Mouse (Mus musculus): Measurements from ENCODE around the gene Chpf. TPM values are rescaled to one million over a fixed set of nuclear protein-coding genes. Genes with fewer than 3 reads are reported as not detected.

Chpf gene
- total and polyA plus RNA-seq, 2 experiments from 2014 or later = 19.3 to 47.7 TPM

DNA sequence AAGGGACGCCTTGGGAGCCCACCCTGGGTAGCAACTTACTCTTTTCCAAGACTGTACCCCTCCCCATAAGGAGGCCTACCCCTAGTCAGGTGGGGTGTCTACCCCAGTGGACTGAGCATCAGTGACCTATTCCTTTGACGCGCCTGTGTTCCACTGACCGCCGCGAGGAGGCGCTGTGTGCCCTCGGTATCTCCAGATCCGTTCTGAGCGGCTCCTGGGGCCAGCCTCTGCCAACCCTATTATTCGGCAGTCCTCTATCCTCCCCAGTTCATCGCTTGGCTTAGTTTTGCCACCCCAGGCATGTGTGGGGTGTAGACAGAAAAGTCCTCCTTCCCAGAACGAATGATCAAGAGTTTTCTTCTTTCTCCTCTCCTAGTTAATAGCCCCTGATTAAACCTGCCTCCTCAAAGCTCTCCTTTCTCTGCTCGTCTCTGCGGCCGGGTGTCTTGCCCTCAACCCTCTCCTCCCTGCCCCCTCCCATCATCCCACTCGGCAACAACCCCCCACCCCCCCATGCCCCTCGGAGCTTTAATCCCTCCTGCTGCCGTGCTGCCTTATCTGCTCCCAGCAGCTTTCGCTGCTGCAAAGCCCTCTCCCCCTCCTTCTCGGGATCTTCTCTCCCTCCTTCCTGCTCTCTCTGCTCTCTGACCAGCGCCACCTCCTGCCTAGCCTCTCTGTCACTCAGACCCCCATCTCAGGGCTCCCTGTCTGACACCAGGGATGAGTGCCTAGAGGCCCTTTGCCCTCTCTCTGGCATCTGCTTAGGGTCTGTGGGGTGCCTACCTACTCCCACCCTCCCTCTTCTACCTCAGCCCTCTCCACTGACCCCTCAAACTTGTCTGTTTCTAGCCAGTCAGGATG is 33.1 kb downstream of the Chpf start:
- peak; percentile 58 for ATAC-seq (ENCODE audit: insufficient read depth, low read depth)
- 1% methylated on average over 22 of the region's 22 CpGs for WGBS

DNA sequence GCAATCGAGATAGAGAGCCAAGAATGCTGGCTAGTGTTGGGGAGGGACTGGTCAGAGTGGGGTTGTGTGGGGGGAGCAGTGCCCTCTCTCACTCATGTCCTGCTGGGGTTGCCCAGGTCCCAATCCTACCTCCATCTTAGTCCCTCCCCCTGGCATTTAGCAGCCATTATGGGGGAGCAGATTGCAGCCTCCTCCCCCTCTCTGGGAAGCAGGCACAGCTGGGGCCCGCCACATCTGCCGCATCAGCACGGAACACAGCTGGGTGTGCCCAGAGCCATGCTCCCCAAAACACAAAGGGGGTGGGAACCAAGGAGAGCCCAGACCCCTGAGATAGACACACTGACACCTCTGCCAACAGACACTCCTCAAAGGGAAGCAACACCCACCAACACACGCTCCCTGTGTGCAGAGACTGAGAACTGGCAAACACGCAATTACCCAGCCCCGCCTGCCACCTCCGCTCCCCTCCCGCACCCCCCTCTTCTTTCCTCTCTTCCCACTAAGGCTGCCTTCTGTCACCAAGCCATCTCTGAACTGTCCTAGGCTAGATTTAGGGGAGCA is 33.9 kb downstream of the Chpf start:
- Histone ChIP-seq H3K9ac (replicated peaks; ENCODE audit: low read depth, low read length) (no peak overlapping the region), H3K4me3 (ENCODE audit: low read depth, low read length) (no peak overlapping the region), H3K27me3 (ENCODE audit: control insufficient read depth, insufficient read depth, low read length) (peaks cover 46% of the 10 kb centered on the region), H3K36me3 (replicated peaks; ENCODE audit: control insufficient read depth, insufficient read depth, low read length) (peaks cover 8% of the 10 kb centered on the region; the same call in 1 of the 2 replicates), H3K27ac (ENCODE audit: low read depth) (no peak overlapping the region), H3K4me2 (ENCODE audit: low read depth, low read length) (no peak overlapping the region), H3K9me3 (replicated peaks; ENCODE audit: control insufficient read depth, low read length) (no peaks in the 10 kb centered on the region), H3K4me1 (ENCODE audit: control insufficient read depth, insufficient read depth) (peaks cover 22% of the 10 kb centered on the region)
- DNase-seq (ENCODE audit: low spot score) (no peak), ATAC-seq (ENCODE audit: insufficient read depth, low read depth) (no peak)
- TF ChIP-seq EP300 (IDR thresholded peaks at IDR 0.05; ENCODE audit: low read depth) (no peak), CTCF (IDR thresholded peaks at IDR 0.05; ENCODE audit: low read depth) (no peak)
- WGBS = 14% methylated on average over 9 of the region's 9 CpGs

More for the DNA sequence above, 33.1 kb downstream of the Chpf start:
- peak overlapping the region; percentile 24; the same call in 1 of the 2 replicates for H3K4me3 ChIP-seq (ENCODE audit: low read depth, low read length)
- peaks cover 22% of the 10 kb centered on the region for H3K4me1 ChIP-seq (ENCODE audit: control insufficient read depth, insufficient read depth)
- peak overlapping the region; percentile 51 for H3K4me2 ChIP-seq (ENCODE audit: low read depth, low read length)
- H3K27ac ChIP-seq (ENCODE audit: low read depth) = no peak overlapping the region
- peaks cover 54% of the 10 kb centered on the region for H3K27me3 ChIP-seq (ENCODE audit: control insufficient read depth, insufficient read depth, low read length)
- H3K9me3 ChIP-seq (replicated peaks; ENCODE audit: control insufficient read depth, low read length) = no peaks in the 10 kb centered on the region
- DNase-seq (ENCODE audit: low spot score) = peak; percentile 66
- no peak overlapping the region for H3K9ac ChIP-seq (replicated peaks; ENCODE audit: low read depth, low read length)
- TF ChIP-seq EP300 (IDR thresholded peaks at IDR 0.05; ENCODE audit: low read depth) (no peak), CTCF (IDR thresholded peaks at IDR 0.05; ENCODE audit: low read depth) (peak; percentile 87)
- peaks cover 8% of the 10 kb centered on the region; the same call in 1 of the 2 replicates for H3K36me3 ChIP-seq (replicated peaks; ENCODE audit: control insufficient read depth, insufficient read depth, low read length)

DNA sequence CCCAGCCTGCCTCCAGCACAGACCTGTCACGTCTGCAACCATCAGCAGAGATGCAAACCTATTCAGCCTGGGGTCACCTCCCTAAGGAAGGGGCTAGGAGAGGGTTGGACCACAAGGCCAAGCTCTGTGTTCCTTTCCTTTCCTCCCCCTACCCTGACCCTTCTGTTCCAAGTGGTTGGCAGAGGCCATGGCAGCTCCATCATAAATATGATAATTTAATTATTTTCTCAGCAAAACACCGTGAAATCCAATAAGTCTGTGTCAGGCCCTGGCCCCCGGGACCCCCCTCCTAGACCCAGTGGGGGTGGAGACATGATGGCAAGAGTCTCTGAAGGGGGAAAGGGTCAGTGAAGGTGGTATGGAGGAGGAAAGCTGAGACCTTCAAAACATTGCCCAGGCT is 34.9 kb downstream of the Chpf start:
- DNase-seq (ENCODE audit: low spot score) (no peak), ATAC-seq (ENCODE audit: insufficient read depth, low read depth) (no peak)
- TF ChIP-seq CTCF (IDR thresholded peaks at IDR 0.05; ENCODE audit: low read depth) (no peak), EP300 (IDR thresholded peaks at IDR 0.05; ENCODE audit: low read depth) (no peak)
- no peaks in the 10 kb centered on the region for H3K9me3 ChIP-seq (replicated peaks; ENCODE audit: control insufficient read depth, low read length)
- H3K4me1 ChIP-seq (ENCODE audit: control insufficient read depth, insufficient read depth) = peaks cover 22% of the 10 kb centered on the region
- H3K36me3 ChIP-seq (replicated peaks; ENCODE audit: control insufficient read depth, insufficient read depth, low read length) = peaks cover 8% of the 10 kb centered on the region; the same call in 1 of the 2 replicates
- H3K27me3 ChIP-seq (ENCODE audit: control insufficient read depth, insufficient read depth, low read length) = peaks cover 36% of the 10 kb centered on the region
- no peak overlapping the region for H3K4me3 ChIP-seq (ENCODE audit: low read depth, low read length)
- no peak overlapping the region for H3K9ac ChIP-seq (replicated peaks; ENCODE audit: low read depth, low read length)
- no peak overlapping the region for H3K27ac ChIP-seq (ENCODE audit: low read depth)
- H3K4me2 ChIP-seq (ENCODE audit: low read depth, low read length) = no peak overlapping the region
- 58% methylated on average over 3 of the region's 3 CpGs for WGBS

DNA sequence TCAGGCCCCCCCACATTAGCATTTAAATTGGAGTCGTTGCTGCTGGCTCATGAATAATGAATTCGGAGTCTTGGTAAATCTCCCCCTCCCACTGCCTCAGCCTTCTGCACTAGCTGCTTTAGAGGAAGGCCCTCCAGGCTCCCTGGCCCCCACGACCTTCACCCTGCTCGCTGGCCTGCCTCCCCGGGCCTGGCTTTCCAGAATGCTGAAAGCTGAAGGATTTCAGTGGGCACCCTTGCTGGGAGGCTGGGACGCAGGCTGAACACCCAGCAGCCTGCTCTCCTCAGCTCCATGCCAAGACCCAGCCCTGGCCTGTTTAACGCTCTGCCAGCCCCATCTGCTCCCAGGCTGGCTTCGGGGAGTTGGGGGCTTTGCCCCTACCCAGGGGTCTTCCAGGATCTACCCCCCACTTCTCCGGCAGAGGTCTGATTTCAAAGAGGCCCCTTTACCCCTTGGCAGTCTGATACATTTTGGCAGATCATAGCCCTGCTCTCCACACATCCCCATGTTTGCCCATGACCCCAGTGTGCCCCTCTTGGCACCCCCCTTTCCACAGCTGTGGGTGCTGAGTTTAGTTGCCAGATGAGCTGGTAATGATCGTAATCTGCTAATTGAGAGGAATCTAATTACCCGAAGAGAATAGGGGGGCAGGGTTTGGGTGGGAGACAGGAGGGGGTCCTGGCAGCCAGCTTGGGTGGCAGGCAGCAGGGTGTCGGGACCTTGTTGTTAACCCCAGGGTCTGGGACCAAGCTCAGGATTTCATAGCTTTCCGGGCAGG is 35.7 kb downstream of the Chpf start:
- Histone ChIP-seq H3K36me3 (replicated peaks; ENCODE audit: control insufficient read depth, insufficient read depth, low read length) (peaks cover 8% of the 10 kb centered on the region; the same call in 1 of the 2 replicates), H3K27ac (ENCODE audit: low read depth) (no peak overlapping the region), H3K9ac (replicated peaks; ENCODE audit: low read depth, low read length) (no peak overlapping the region), H3K4me3 (ENCODE audit: low read depth, low read length) (no peak overlapping the region), H3K4me1 (ENCODE audit: control insufficient read depth, insufficient read depth) (peaks cover 22% of the 10 kb centered on the region), H3K9me3 (replicated peaks; ENCODE audit: control insufficient read depth, low read length) (no peaks in the 10 kb centered on the region), H3K4me2 (ENCODE audit: low read depth, low read length) (no peak overlapping the region), H3K27me3 (ENCODE audit: control insufficient read depth, insufficient read depth, low read length) (peaks cover 28% of the 10 kb centered on the region)
- WGBS = 56% methylated on average over 13 of the region's 13 CpGs
- no peak for ATAC-seq (ENCODE audit: insufficient read depth, low read depth)
- TF ChIP-seq CTCF (IDR thresholded peaks at IDR 0.05; ENCODE audit: low read depth) (no peak), EP300 (IDR thresholded peaks at IDR 0.05; ENCODE audit: low read depth) (no peak)
- DNase-seq (ENCODE audit: low spot score) = no peak

DNA sequence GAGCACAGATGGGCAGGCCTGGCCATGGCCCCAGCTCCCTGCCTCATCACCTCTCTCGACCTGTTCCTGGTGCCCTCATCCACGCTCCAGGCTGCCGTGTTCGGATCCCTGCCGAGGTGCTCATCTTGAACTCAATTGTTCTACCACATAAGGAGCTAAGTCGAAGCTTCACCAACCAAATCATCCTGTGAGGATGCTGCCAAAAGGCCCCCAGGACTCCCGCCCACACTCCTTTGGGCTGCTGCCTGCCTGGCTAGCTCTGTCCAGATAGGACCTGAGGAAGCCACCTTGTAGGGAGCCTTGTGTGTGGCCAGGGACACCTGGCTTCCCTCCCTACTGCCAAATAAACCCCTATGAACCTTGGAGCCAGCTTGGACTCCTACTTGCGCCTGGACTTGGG is 36.3 kb downstream of the Chpf start:
- TF ChIP-seq CTCF (IDR thresholded peaks at IDR 0.05; ENCODE audit: low read depth) (no peak), EP300 (IDR thresholded peaks at IDR 0.05; ENCODE audit: low read depth) (no peak)
- Histone ChIP-seq H3K4me2 (ENCODE audit: low read depth, low read length) (no peak overlapping the region), H3K9ac (replicated peaks; ENCODE audit: low read depth, low read length) (no peak overlapping the region), H3K4me1 (ENCODE audit: control insufficient read depth, insufficient read depth) (peaks cover 17% of the 10 kb centered on the region), H3K36me3 (replicated peaks; ENCODE audit: control insufficient read depth, insufficient read depth, low read length) (peaks cover 8% of the 10 kb centered on the region; the same call in 1 of the 2 replicates), H3K27ac (ENCODE audit: low read depth) (no peak overlapping the region), H3K9me3 (replicated peaks; ENCODE audit: control insufficient read depth, low read length) (no peaks in the 10 kb centered on the region), H3K4me3 (ENCODE audit: low read depth, low read length) (no peak overlapping the region), H3K27me3 (ENCODE audit: control insufficient read depth, insufficient read depth, low read length) (peaks cover 23% of the 10 kb centered on the region)
- DNase-seq (ENCODE audit: low spot score) (no peak), ATAC-seq (ENCODE audit: insufficient read depth, low read depth) (no peak)
- 72% methylated on average over 8 of the region's 8 CpGs for WGBS
